Mouse (Mus musculus): ENCODE results near the gene Psmd13. TPM values are rescaled to one million over a fixed set of nuclear protein-coding genes. Genes with fewer than 3 reads are reported as not detected.
"Not testable (repeated sequence)": the region's sequence is repeated elsewhere in the genome, so short reads cannot be mapped to it uniquely, and the experiment has no call there.

Gene Psmd13
- polyA plus RNA-seq, 1 experiment from 2014 or later = 252 TPM

DNA sequence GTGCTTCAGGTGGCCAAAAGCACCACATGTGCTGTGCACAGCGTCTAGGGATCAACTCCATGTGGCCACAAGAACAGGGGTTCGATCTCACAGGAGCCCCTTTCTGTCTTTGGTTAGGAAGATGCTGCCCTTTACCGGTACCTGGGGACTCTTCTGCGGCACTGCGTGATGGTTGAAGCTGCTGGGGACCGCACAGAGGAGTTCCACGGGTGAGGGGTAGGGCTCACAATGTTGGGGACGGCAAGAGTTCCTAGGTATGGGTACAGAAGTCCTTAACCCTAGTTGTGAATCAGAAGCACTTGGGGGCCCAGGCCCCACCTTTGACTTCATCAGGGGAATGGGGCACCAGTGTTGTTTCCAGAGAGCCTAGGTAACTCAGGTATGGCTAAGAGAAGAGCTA lies 23.0 kb upstream of the Psmd13 start:
- H3K4me2 ChIP-seq = peak overlapping the region; percentile 95
- 0 out of 2 replicates have a peak overlapping the region, but pooled peaks have one; percentile 74 for H3K9ac ChIP-seq
- no peaks in the 10 kb centered on the region for H3K9me3 ChIP-seq
- WGBS = 89% methylated on average over 8 of the region's 8 CpGs
- peaks cover 25% of the 10 kb centered on the region for H3K4me1 ChIP-seq
- H3K4me3 ChIP-seq = peak overlapping the region; percentile 68
- H3K27me3 ChIP-seq = no peaks in the 10 kb centered on the region
- no peak for ATAC-seq (ENCODE audit: borderline replicate concordance, extremely low read depth, low FRiP score, low TSS enrichment)
- no peak overlapping the region for H3K27ac ChIP-seq
- peaks cover 52% of the 10 kb centered on the region for H3K36me3 ChIP-seq

DNA sequence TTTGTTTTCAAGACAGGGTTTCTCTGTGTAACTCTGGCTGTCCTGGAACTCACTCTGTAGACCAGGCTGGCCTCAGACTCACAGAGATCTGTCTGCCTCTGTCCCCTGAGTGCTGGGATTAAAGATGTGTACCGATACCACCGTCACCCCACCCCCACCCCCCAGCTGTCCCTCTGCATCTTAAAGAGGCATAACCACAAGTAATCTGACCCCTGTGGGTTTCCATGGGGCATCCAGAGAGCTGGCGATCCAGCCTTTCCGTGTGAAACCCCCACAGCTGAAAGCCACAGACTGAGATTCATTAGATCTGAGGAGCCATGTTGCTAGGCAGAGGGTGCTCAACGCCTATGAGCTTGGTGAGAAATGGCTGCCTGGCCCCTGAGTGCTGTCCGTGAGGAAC lies 21.8 kb upstream of the Psmd13 start:
- ATAC-seq (ENCODE audit: borderline replicate concordance, extremely low read depth, low FRiP score, low TSS enrichment) = no peak

DNA sequence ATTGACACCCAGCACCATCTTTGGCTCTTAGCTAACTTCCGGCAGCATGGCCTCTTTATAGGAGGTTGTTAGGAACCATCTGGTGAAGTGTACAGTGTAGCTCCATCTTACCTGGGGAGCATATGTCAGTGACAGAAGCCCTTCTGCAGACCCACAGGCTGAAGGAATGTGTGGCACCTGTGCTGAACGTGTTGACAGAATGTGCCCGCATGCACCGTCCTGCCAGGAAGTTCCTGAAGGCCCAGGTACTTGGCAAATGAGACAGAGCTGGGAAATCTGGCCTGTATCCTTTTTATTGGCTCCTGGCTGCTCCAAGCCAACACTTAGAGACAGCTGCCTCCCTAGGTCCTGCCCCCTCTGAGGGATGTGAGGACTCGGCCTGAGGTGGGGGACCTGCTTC lies 21.0 kb upstream of the Psmd13 start:
- WGBS = 78% methylated on average over 5 of the region's 5 CpGs
- peaks cover 57% of the 10 kb centered on the region for H3K36me3 ChIP-seq

More for the DNA sequence above, 21.8 kb upstream of the Psmd13 start:
- H3K4me2 ChIP-seq = no peak overlapping the region
- no peak overlapping the region for H3K4me3 ChIP-seq
- no peaks in the 10 kb centered on the region for H3K9me3 ChIP-seq
- no peak overlapping the region for H3K9ac ChIP-seq
- 71% methylated on average over 6 of the region's 6 CpGs for WGBS
- H3K27me3 ChIP-seq = no peaks in the 10 kb centered on the region
- no peak overlapping the region for H3K27ac ChIP-seq
- H3K36me3 ChIP-seq = peaks cover 55% of the 10 kb centered on the region
- H3K4me1 ChIP-seq = peaks cover 21% of the 10 kb centered on the region

DNA sequence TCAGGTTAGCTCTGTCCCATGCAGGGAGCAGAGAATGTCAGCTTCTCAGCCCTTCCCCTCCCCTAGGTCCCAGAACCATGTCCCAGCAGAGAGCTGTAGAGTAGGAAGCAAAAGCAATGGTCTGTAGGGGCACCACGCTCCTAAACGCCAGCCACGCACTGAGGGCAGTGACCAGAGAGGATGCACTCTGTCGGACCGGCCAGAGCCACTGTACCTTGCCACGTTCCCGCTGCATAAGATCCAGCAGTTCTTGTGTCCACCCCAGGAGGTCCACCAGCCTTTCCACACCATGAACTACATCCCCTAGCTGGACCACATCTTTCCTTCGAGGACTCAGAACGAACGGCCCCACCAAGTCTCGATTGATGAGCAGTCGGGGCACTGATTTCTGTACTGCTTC lies 17.0 kb upstream of the Psmd13 start:
- 85% methylated on average over 12 of the region's 12 CpGs for WGBS
- H3K9ac ChIP-seq = no peak overlapping the region
- ATAC-seq (ENCODE audit: borderline replicate concordance, extremely low read depth, low FRiP score, low TSS enrichment) = no peak
- no peak overlapping the region for H3K27ac ChIP-seq
- no peak overlapping the region for H3K4me3 ChIP-seq
- no peak overlapping the region for H3K4me2 ChIP-seq
- H3K9me3 ChIP-seq = no peaks in the 10 kb centered on the region
- no peaks in the 10 kb centered on the region for H3K27me3 ChIP-seq
- no peaks in the 10 kb centered on the region for H3K4me1 ChIP-seq
- peaks cover 51% of the 10 kb centered on the region for H3K36me3 ChIP-seq

More for the DNA sequence above, 21.0 kb upstream of the Psmd13 start:
- Histone ChIP-seq H3K4me1 (peaks cover 14% of the 10 kb centered on the region), H3K9ac (no peak overlapping the region), H3K4me2 (no peak overlapping the region), H3K27ac (no peak overlapping the region), H3K9me3 (no peaks in the 10 kb centered on the region), H3K4me3 (no peak overlapping the region), H3K27me3 (no peaks in the 10 kb centered on the region)
- ATAC-seq (ENCODE audit: borderline replicate concordance, extremely low read depth, low FRiP score, low TSS enrichment) = no peak

DNA sequence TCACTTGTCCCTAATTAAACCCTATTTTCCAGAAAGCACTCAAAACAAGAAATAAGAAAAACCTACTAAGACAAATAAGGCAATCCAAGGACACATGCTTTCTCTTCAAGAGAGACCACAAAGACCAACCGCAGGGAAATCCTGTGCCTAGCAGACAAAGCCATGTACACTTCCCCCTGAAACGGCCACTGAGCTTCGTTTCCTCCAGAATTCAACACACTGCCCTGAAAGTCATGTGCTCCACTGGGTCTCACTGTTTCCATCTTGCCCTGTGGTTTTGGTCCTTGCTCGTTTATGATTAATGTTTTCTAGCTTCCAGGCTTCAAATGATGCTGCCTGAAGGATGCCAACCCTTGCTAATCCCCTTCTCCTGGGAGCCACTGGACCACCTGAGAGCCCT lies 7.5 kb upstream of the Psmd13 start:
- Histone ChIP-seq H3K36me3 (0 out of 2 replicates have a peak, but pooled peaks cover 7% of the 10 kb centered on the region), H3K4me3 (no peak overlapping the region), H3K27ac (no peak overlapping the region), H3K9ac (no peak overlapping the region), H3K4me1 (no peaks in the 10 kb centered on the region), H3K27me3 (no peaks in the 10 kb centered on the region), H3K4me2 (no peak overlapping the region), H3K9me3 (no peaks in the 10 kb centered on the region)
- no peak for ATAC-seq (ENCODE audit: borderline replicate concordance, extremely low read depth, low FRiP score, low TSS enrichment)
- WGBS = 81% methylated on average over 4 of the region's 4 CpGs

DNA sequence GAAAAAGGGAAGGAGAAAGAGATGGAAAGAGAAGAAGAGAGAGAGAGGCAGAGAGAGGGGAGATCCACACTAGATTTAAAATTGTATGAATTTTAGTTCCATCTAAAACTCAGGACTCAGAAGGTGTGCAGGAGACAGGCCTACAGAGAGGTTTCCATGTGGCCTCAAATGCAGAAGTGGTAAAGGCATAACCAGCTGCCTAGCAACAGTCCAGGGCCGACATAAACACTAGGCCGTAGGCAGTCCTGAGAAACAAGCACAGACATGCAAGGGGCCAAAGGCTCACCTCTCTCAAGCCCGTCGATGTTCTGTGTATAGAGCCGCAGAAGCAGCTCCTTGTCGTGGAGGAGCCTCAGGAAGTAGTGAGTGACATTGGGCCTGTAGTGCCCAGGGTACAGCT lies 4.4 kb upstream of the Psmd13 start:
- Histone ChIP-seq H3K9me3 (no peaks in the 10 kb centered on the region), H3K27me3 (no peaks in the 10 kb centered on the region), H3K27ac (no peak overlapping the region), H3K4me3 (no peak overlapping the region), H3K4me1 (peaks cover 9% of the 10 kb centered on the region), H3K36me3 (0 out of 2 replicates have a peak, but pooled peaks cover 4% of the 10 kb centered on the region), H3K9ac (no peak overlapping the region), H3K4me2 (no peak overlapping the region)
- ATAC-seq (ENCODE audit: borderline replicate concordance, extremely low read depth, low FRiP score, low TSS enrichment) = no peak
- WGBS = 78% methylated on average over 6 of the region's 6 CpGs

DNA sequence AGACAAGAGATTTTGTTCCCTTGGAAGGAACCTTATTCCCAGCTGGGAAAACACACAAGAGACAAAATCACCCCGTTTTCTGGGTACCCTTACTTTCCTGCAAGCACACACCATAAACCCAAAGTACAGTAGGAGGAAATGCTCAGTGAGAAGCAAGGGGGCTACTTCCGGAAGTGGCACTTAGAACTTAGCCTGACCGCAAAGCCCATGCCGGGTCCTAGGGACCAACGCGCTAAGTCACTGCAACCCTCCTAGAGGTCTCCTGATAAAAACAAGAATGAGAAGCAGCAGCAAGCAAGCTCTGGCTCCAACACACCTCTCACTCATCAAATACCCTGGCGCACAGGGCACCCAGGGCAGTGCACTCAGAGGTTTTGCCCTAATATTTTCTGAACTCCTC lies 2.4 kb upstream of the Psmd13 start:
- ATAC-seq (ENCODE audit: borderline replicate concordance, extremely low read depth, low FRiP score, low TSS enrichment) = no peak
- 83% methylated on average over 7 of the region's 7 CpGs for WGBS
- H3K9ac ChIP-seq = no peak overlapping the region
- H3K9me3 ChIP-seq = no peaks in the 10 kb centered on the region
- no peaks in the 10 kb centered on the region for H3K27me3 ChIP-seq
- 0 out of 2 replicates have a peak, but pooled peaks cover 4% of the 10 kb centered on the region for H3K36me3 ChIP-seq
- H3K4me1 ChIP-seq = peaks cover 19% of the 10 kb centered on the region
- H3K4me3 ChIP-seq = no peak overlapping the region
- H3K27ac ChIP-seq = no peak overlapping the region
- no peak overlapping the region for H3K4me2 ChIP-seq

DNA sequence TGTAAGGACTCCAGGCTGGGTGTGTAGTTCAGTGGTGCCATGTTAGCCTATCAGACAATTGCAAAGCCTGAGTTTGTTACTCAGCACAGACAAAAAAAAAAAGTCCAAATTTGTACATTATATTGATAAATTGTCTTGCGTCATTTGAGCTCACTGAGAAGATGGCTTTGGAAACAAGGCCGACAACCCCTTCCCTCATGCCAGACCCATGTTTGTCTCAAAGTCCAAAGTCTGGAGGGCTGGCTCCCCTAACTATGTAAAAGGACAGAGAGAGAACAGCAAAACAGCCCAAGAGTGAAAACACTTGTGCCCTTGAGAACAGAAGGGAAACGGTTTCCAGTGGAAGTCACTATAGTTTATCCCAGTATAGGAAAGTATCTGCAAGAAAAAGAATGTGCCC lies 1.3 kb upstream of the Psmd13 start:
- no peak for ATAC-seq (ENCODE audit: borderline replicate concordance, extremely low read depth, low FRiP score, low TSS enrichment)
- Histone ChIP-seq H3K36me3 (0 out of 2 replicates have a peak, but pooled peaks cover 4% of the 10 kb centered on the region), H3K27me3 (no peaks in the 10 kb centered on the region), H3K9ac (no peak overlapping the region), H3K27ac (no peak overlapping the region), H3K4me1 (peaks cover 19% of the 10 kb centered on the region), H3K4me2 (peak overlapping the region; percentile 86), H3K9me3 (no peaks in the 10 kb centered on the region), H3K4me3 (no peak overlapping the region)
- 79% methylated on average over 3 of the region's 3 CpGs for WGBS

DNA sequence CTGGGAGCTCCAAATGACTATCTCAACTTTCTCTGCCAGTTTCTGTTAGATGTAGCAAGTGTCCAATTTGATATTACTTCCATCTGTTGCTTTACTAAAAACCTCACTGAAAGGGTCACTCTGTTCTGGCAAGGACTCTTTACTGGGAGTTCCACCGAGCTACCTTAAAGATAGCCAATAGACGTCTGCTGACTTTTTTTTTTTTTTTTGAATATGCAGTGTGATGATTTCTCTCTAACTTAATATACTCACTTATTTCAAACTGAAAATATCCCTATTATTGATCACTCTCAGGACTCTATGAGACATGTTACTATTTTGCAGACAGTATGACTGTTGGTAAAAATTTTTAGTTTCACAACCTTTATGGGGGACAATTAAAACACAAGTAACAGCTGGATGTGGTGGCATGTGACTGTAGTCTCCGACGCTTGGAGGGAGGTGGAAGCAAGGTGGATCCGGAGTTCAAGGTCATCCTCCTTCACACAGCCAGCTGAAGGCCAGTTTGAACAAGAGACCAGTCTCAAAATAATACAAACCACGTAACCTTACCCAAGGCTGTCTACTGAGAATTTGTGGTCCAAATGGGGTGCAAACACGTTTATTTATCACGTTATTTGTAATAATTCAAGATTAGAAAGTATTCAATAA lies 778 bp upstream of the Psmd13 start:
- Histone ChIP-seq H3K4me3 (peak overlapping the region; percentile 84), H3K27me3 (no peaks in the 10 kb centered on the region), H3K27ac (no peak overlapping the region), H3K4me1 (peaks cover 19% of the 10 kb centered on the region), H3K9me3 (no peaks in the 10 kb centered on the region), H3K36me3 (0 out of 2 replicates have a peak, but pooled peaks cover 5% of the 10 kb centered on the region), H3K4me2 (peak overlapping the region; percentile 86), H3K9ac (peak overlapping the region; percentile 83)
- 12% methylated on average over 8 of the region's 8 CpGs for WGBS
- no peak for ATAC-seq (ENCODE audit: borderline replicate concordance, extremely low read depth, low FRiP score, low TSS enrichment)

DNA sequence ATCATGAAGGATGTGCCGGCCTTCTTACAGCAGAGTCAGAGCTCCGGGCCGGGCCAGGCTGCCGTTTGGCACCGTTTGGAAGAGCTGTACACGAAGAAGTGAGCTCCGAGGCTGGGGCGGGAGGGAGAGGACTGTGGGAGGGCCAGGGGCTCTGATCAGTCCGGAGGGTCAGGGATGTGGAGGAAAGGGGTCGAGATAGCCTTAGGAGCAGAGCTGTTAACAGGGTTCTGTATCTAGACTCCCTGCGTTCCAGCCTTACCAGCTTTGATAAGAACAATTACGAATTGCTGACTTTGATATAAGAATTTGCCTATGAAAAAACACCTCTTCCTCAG lies 668 bp downstream of the Psmd13 start:
- no peak for ATAC-seq (ENCODE audit: borderline replicate concordance, extremely low read depth, low FRiP score, low TSS enrichment)
- Histone ChIP-seq H3K4me2 (peak overlapping the region; percentile 86), H3K4me3 (peak overlapping the region; percentile 84), H3K4me1 (peaks cover 19% of the 10 kb centered on the region), H3K9me3 (no peaks in the 10 kb centered on the region), H3K27me3 (no peaks in the 10 kb centered on the region), H3K36me3 (peaks cover 16% of the 10 kb centered on the region; the same call in 1 of the 2 replicates), H3K9ac (peak overlapping the region; percentile 83), H3K27ac (peak overlapping the region; percentile 54; the same call in 1 of the 2 replicates)
- WGBS = 0% methylated on average over 12 of the region's 12 CpGs

DNA sequence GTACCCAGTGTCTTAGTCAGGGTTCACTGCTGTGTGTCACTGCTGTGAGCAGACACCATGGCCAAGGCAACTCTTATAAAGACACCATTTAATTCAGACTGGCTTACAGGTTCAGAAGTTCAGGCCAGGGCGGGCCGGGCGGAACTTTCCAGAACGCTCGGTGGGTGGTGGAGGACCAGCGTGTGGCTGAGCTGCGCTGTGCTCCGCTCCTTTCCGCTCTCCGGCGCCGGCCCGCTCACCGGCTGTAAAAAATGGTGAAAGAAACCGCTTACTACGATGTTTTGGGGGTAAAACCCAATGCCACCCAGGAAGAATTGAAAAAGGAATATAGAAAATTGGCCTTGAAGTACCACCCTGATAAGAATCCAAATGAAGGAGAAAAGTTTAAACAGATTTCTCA lies 8.9 kb downstream of the Psmd13 start:
- ATAC-seq (ENCODE audit: borderline replicate concordance, extremely low read depth, low FRiP score, low TSS enrichment); H3K4me1 ChIP-seq; H3K27me3 ChIP-seq; H3K27ac ChIP-seq; H3K4me3 ChIP-seq; H3K9ac ChIP-seq; H3K4me2 ChIP-seq; H3K9me3 ChIP-seq: not testable (repeated sequence)
- peaks cover 67% of the 10 kb centered on the region for H3K36me3 ChIP-seq
- WGBS = 96% methylated on average over 16 of the region's 16 CpGs

DNA sequence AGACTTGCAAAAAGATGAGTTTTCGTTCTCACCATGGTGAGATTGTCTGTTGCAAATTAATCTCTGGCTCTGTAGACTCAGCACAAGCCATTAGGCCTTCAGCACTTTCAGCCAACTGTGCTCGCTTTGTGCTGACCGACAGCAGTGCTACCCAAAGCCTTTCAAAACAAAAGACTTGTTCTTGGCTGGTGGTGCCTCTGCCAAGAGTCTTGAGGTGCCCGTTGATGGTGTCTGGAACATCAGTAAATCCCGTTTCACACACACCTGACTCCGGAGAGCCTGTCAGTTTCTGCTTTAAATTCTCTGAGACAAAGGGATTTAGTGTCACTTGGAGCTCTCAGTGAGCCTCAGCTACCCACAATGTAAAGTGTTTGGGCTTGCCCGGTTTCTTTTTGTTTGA lies 12.3 kb downstream of the Psmd13 start:
- no peaks in the 10 kb centered on the region for H3K9me3 ChIP-seq
- H3K27ac ChIP-seq = no peak overlapping the region
- no peaks in the 10 kb centered on the region for H3K27me3 ChIP-seq
- H3K4me3 ChIP-seq = no peak overlapping the region
- H3K4me2 ChIP-seq = no peak overlapping the region
- no peak overlapping the region for H3K9ac ChIP-seq
- ATAC-seq (ENCODE audit: borderline replicate concordance, extremely low read depth, low FRiP score, low TSS enrichment) = no peak
- no peaks in the 10 kb centered on the region for H3K4me1 ChIP-seq
- peaks cover 70% of the 10 kb centered on the region for H3K36me3 ChIP-seq
- WGBS = 88% methylated on average over 7 of the region's 7 CpGs
